Comparison of ENCODE assay signal across 9 mouse cellular contexts in genomic region chr15:32042173-32042572, GRCm38 (mm10).
DNase-seq lines count a peak whose midpoint lies in the region.
"Had no signal": no experiment of that assay in that cellular context is flagged by ENCODE, and none has a peak within 500 bp of the region (broad histone marks: within the 10 kb centered on the region; RNA-seq: fewer than 3 reads in every experiment).

No protein-coding gene starts in this region.

- peak; percentile 22 for DNase-seq in embryo, embryonic 11 days
- peak; percentile 11 for DNase-seq in gastrocnemius, postnatal 10 days
- DNase-seq in kidney, adult 8-10 months = peak; percentile 8 to 13
- DNase-seq in lung, postnatal 25 days (ENCODE audit: low spot score) = peak; percentile 36
- DNase-seq in neural tube, embryonic 10.5 days (ENCODE audit: extremely low spot score, low spot score) = no peak
- no peak for DNase-seq in frontal cortex, postnatal 10 days (ENCODE audit: low spot score in 2 of 2)
- no peak for DNase-seq in cerebellum, adult 11 months
- DNase-seq in left cerebral cortex, adult 11 months (ENCODE audit: low spot score) = no peak
- DNase-seq: adrenal gland, adult 8-10 months had no signal

Comparison
In these comparisons a context has a peak if more than half of its experiments do, and no peak if none do; other contexts are left out.
1. DNase-seq: peak in embryo, embryonic 11 days (single experiment), gastrocnemius, postnatal 10 days (single experiment), kidney, adult 8-10 months (2 of 2) and lung, postnatal 25 days (single experiment); none in neural tube, embryonic 10.5 days (single experiment), frontal cortex, postnatal 10 days (0 of 2), cerebellum, adult 11 months (single experiment) and left cerebral cortex, adult 11 months (single experiment).